Mouse (Mus musculus): ENCODE results near the gene Gm6993.
A peak's percentile ranks its signal among the peaks of the same experiment; 100 is the strongest.

Gm6993 gene

DNA sequence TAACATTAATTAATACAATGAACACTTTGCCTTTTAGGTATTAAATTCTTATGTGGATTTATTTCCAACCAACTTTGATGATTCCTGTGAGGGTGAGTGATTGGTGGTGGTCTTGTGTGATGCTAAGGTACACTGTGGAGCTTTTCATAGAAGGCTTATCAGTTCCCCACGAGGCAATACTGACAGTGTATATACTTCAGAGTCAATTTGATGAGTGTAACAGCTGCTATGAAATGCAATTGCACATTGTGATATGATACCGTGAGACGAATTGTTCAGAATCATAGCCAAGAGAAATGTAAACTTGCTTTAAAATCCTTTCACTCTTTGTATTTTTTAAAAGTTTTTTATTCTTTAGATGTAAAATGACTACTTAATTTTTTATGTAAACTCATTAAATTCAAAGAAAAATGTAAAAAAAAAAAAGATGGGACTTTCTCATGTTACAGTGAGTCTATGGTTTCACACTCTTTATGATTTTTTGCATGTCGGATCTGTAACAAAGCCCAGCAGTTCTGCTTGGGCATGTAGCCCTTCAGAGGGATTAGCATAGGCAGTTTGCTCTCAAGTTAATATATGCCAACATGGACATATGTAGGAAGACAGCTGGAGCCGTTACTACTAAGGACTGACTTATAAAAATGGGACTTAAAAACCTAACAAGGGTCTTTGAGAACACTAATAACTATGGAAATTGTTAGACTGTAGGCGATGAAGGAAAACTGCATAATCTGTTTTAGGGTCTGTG, 1.2 kb downstream of the Gm6993 start:
- no peak for DNase-seq

DNA sequence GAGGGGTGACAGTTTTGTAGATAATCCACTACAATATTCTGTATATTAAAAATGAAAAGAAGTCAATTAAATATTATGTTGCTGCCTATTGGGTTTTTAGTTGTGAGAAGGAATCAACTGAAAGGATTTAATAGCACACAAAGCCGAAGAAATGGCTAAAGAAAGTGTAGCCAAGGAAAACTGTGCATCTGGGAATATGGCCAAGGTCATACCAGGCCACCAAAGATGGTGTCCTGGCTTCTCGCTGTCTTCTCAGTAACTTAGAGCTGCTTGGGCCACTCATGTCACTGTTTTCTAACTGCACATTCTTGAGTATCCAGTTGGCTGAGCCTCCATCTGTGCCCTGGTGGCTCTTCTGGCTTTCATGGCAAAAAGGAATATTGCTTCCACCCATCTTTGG, 3.4 kb downstream of the Gm6993 start:
- no peak for DNase-seq

DNA sequence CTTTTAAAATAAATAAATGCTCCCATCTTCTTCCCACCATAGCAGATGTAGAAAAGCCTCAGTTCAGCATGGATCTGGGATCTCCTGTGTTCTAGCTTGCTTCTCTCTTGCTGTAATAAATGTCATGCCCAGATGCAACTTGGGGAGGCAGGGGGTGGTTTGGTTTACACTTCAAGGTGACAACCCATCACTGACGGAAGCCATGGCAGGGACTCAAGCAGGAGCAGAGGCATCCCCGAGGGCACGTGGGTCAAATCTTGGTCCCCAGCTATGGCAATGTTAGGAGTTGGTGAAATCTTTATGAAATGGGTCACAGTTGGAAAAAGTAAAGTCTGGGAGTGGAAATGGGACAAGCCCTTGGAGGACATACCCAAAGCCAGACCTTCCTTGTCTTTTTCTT, 4.1 kb downstream of the Gm6993 start:
- DNase-seq = no peak

DNA sequence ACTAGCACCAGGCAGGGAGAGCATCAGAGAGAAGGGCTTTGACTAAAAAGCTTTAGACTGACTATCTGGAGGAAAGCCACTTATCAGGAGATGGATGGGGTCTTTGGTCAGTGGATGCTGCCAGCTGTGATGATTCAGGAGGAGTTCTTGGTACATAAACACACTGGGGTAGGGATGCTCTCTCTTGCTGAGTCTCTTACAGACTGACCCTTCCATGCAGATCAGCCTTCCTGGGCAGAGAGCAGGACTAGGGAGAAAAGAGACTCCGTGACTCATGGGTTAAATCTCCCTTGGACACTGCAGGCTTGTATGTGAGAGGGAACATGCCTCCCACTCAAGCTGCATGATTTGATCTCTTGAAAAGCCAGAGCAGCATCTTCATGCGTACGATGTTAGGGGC, 5.6 kb downstream of the Gm6993 start:
- no peak for DNase-seq

DNA sequence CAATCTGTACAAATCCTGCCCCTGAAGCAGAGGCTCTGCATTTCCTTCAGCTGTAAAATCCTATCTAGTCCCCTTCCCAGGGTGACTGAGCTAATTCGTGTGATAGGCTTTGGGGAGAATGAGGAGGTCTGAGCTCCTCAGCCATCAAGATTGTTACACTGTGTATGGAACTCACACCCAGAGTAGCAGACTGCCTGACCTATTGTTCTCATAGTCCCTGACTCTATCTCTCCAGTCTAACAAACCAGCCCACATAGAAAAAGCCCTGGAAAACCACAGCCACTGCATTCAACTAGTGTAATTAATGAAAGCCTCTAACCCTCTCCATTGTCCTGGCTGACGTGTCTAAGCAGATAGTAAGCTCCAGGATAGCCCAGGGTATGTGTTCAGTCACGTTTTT, 6.0 kb downstream of the Gm6993 start:
- no peak for DNase-seq

DNA sequence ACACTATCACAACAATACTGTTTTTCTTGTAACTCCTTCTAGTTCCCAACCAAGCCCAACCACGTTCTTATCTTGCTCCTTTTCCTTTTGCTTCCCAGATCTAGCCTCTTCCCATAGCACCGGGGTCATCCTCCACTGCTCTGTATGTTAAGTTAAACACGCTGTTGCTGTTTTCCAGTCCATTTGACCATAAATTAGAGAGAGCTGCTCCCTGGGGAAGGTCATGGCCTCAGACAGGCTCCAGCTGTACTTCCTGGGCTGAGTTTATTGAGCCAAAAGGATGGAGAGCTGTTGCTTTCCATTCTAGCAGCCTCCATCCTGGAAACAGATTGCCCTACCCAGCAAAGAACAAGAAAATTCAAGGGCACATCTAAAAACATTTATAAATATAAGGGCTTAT, 7.6 kb downstream of the Gm6993 start:
- DNase-seq = no peak

DNA sequence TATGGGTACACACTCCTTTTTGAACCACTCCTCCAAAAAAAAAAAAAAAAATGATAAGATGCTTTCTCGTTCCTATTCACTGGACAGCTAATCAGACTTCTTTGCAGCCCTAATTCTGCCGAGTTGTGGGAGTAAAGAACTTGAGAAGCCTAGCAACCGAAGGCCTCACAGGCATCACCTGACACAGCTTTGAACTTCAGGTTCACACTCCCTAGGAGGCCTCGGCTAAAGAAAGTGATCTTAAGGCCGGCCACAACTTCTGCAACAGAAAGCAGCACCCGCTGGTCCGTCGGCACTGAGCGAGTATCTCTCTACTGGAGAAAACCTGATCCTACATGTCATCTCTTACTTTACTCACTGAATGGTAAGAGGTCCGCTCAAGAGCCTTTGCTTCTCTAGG, 8.1 kb downstream of the Gm6993 start:
- DNase-seq = no peak

DNA sequence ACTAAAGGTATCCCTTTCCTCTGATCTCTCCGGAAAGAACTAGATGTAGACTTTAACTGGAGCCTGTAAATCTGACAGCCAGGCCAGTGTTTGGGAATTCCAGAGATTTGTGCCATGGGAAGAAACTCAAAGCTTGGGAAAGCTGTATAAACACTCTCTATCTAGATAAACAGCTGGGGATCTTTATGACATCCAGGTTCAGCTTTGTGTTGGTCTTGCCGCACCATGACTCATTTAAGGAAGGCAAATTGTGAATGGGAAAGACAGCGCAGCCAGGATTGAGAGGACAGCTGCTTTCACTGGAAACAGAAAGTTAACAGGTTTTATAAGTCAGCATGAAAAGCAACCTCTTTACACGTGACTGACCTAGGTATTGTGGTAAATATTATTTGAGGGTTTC, 11.7 kb downstream of the Gm6993 start:
- DNase-seq = no peak

DNA sequence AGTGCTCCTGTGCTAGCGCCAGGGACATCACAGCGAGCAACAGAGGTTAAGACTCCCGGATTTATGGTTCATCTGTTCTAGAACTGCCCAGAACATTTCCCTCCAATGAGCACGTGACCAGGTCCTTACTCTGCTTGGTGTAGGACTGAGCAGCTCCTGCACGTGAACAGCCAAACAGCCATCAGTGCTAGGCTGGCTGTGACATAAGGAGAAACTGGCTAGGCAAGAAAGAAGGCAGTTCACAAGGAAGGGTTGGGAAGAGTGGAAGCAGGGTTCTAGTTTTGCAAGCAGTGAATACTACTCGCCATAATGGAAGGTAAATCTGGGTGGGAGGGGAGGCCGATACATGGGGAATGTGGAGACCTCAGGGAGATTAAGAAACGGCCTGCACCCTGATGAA, 14.4 kb downstream of the Gm6993 start:
- no peak for DNase-seq

DNA sequence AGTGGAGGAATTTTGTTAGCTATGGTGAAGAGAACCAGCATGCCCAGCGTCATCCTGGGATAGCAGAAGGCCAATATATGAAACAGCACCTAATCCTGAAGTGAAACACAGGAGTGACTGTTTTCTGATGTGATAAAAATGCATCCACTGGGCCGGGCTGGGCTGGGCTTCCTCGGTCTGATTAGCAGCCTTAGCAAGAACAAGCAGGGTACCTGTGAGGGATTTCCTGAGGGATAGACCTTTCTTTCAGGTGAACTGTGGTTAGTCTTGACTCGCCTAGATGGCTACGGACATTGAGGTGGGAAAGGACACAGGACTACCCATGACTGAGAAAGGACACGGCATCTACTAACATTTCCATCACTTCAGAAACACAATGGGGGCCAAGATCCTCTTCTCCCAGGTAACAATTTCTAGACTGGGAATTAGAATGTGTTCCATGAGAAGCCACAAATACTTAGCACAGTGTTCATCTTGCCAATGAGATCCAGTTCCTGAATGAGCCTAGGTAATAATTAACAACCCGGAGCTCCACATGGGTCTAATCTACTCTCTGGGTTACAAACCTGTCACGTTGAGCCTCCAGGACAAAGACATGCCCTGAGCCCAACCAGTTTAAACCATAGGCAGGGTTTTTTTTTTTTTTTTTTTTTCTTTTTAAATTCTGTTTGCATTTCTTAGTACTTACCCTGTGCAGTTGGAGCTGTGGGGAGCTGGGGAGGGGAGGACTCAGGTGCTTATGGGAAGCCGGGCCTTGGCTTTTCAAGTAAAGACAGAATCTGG, 15.7 kb downstream of the Gm6993 start:
- DNase-seq = no peak

DNA sequence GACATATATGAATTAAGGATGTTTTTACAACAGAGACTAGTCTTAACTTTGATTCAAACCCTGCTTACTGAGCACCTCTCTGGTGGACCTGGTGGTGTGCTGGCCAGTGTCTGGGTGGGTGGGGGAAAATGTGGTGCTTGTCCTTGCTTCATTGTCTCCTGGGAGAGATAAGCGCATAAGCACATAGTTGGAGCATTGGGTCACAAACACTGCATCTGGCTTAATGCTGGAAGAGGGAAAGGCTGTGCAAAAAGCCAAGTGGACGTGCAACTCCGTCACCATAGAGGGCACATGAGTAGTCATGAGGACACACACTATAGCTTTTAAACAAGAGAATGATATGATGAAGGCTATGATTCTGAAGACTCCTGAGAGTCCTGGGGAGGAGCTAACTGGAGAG, 21.3 kb downstream of the Gm6993 start:
- DNase-seq = no peak

DNA sequence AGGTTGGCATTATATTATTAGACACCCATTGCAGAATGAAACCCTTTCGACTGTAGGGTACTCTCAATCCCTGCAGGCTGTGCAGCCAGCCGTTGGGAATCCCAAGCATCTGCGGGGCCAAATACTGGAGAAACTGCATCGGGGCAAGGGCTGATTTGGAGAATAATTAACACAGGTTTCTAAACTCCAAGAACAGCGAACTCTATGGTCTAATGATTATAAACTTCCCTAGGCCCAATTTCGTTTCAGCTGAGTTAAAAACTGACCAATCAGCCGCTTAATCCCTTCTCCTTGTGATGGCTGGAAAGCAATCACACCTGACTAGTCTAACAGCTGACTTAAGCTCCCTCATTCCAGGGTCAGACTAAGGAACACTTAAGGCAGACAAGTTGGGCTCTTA, 23.4 kb downstream of the Gm6993 start:
- DNase-seq = no peak

DNA sequence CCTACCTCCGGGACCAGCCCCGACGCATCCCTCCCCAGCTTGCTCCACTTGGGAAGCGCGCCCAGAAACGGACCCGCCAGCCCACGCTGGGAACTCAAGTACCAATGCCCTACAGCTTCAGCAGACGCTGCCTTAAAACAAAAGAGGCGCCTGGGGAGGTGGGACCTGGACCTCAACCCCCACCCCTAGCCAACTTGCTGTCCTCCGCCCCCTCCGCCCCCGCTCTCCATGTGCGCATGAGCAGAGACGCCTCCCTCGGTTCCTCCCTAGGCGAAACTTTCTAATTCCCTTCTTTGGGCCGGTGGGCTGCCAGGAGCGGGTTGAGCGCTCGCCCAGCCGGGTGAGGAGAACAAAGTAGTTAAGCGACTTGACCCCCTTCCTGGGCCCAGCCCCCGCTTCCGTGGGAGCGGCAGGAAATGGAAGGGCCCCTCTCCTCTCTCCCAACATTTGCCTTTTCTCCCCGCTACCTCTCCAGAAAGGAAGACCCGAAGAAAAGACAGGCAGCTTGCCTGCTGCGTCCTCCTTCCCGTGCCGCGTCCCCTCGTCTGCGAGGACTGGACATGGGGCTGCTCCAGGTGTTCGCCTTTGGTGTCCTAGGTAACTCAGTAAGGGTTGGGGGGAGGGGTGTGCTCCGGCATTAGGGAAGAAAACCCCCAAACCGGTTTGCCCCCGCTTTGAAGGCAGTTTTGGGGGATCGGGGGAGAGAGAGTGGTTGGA, 24.6 kb downstream of the Gm6993 start, which contains the start of gene Lamb1:
Gene Lamb1 (plus strand): TSS at position 230 of the 717 bp plus-strand sequence.
- DNase-seq = peak; percentile 18

DNA sequence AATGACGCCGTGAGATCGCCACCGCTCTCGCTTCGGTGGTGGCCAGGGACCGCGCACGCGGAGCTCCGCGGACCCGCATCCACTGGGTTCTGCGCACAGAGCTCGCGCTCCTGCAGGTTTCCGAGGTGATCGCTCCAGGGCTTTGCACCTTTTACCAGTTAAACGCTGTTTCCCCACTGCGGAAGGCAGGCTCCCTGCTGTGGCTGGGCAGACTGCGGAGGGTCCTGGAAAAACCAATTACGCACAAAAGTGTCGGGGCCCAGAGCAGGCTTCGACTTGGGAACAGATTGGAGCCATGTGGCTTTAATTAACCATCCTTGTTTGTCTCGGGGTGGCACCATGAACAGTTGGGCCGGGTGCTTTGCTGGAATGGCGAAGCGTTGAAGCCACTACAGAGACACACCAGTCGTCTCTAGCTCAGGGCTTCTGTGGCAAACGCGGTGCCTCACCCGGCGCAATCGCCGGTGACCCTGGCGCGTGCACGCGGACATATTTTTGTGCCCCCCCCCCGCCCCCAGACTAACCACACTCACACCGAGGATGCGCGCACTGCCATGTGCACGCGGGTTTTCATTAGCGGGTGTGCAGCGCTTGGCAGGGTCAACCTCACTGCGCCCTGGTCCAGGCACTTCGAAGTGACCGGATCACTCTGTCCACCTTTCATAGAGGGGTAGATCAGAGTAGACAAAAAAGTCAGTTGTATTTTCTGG, 25.3 kb downstream of the Gm6993 start:
- DNase-seq = peak; percentile 19

DNA sequence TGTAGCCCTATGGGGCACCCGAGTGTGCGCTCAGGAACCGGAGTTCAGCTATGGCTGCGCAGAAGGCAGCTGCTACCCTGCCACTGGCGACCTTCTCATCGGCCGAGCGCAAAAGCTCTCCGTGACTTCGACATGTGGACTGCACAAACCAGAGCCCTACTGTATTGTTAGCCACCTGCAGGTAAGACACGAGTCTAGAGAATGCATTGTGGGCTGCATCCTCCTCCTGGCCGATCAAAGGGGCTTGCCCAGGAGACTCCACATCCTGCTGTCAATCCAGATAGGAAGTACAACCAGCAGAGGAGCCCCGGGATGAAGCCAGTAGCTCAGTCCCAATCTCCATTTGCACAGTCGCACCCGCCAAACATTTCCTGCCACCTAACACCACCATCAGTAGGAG, 26.1 kb downstream of the Gm6993 start:
- no peak for DNase-seq

DNA sequence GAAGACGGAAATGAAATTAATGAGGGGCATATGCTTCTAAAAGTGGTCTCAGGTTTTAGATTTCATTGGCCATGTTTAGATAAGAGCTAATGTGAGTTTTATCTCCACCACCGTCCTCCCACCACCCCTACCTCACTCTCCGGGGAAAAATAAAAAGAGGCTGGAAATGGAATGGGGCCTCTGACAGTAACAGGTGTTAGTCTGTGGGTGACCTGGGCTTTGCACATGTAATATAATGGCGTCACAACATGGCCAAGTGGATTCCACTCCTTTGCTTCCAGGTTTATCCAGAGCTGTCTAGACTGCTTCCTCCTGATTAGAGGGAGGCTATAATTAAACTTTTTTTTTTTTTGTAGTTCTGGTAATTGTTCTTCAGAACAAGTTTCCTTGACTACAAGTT, 26.8 kb downstream of the Gm6993 start:
- no peak for DNase-seq

DNA sequence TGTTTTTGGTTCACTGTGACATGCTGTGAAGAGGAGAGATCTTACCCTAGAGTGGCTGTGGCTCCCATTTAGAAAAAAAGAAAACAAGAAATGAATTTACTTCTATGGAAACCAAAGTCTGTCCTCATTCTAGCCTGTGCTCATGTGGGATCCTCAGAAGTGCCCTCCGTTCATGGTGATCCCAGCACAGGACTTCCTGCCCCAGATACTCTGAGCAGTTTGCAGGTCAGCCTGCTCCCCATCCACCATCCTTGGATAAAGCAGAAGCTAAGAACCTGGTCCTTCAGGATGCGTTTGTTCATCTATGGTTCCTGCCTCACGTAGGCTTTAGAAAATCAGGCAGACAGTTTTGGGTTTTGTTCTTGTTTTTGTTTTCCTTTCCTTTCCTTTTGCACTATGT, 27.7 kb downstream of the Gm6993 start:
- DNase-seq = no peak

DNA sequence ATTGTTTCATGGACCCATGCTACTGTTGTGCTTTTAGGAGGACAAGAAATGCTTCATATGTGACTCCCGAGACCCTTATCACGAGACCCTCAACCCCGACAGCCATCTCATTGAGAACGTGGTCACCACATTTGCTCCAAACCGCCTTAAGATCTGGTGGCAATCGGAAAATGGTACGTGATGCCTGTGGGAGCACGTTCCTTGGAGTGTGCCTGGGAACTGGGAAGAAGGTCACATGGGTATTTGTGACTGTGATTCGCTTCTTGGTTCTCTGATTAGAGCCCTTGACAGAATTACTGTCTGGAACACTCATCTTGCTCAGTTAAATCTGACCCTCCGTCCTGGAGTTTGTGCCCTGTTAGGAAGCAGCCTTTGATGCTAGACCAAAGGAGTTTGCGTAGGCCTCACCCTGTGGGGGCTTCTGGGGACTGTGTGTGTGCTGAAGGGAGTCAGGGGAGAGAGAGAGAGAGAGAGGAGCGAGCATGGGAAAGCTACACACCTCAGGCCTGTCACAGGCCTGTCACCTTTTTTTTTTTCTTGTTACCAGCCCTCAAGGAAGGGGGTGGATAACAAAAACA, 28.5 kb downstream of the Gm6993 start:
- no peak for DNase-seq

DNA sequence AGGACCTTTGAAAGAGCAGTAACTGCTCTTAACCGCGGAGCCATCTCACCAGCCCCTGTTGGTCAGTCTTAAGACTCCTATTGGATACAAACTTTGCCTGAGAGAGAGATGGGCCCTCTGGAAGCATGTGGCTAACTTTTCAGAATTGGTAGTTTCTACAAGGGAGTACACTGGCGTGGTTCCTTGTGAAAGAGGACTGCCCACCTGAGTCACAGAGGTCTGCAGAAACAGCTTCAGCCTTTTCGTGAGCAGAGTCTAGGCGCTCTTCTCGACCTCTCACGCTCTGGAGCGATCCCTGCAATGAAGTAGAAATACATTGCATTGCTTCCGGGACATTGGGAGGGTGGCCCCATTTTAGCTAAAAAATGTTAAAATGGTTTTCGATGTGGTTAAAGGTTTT, 29.8 kb downstream of the Gm6993 start:
- DNase-seq = no peak

DNA sequence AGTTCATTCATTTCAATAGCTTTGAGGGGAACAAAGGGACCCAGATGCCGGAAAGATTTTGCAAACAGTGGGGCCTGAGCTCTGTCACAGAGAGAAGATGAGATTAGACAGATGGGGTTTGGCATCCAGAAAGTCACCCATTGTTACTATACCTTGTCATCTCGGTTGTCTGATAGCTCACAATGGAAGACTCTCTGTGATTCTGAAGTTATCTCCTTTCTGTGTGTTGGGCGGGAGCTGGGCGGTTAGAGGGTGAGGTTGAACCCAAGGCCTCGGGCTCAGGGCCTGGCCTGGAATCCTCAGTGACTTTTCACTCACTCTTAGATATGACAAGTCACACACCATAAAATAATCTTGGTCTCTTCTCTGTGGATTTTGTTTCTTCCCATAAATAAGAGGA, 30.2 kb downstream of the Gm6993 start:
- no peak for DNase-seq

DNA sequence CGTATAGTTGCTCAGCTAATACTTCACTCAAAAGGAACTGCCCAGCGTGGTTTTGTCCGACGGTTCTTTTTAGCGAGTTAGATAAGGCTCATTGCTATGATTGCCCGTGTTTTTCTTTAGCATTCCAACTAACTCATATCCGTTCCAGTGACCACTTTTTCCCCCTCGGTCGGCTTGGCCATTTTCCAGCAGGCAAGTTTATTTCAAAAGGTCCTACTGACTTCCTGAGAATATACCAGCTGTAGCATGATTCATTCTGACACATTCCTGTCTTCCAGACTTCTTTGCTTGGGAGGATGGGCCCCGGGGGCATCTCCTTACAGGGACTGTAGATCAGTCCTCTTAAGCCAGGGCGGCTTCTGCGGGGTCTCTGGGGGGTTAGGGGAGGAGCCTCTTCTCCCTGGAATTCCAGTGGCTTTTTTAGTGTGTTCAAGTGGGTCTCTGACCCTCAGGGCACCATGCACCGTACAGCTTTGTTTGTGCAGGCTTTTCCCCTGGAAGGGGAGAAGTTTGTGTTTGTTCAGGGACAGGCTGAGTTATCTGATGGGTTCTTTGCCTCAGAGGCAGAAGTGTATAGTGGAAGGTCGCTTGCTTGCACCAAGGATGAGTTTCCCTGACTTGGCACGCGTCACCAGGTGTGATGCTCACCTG, 30.9 kb downstream of the Gm6993 start:
- no peak for DNase-seq

DNA sequence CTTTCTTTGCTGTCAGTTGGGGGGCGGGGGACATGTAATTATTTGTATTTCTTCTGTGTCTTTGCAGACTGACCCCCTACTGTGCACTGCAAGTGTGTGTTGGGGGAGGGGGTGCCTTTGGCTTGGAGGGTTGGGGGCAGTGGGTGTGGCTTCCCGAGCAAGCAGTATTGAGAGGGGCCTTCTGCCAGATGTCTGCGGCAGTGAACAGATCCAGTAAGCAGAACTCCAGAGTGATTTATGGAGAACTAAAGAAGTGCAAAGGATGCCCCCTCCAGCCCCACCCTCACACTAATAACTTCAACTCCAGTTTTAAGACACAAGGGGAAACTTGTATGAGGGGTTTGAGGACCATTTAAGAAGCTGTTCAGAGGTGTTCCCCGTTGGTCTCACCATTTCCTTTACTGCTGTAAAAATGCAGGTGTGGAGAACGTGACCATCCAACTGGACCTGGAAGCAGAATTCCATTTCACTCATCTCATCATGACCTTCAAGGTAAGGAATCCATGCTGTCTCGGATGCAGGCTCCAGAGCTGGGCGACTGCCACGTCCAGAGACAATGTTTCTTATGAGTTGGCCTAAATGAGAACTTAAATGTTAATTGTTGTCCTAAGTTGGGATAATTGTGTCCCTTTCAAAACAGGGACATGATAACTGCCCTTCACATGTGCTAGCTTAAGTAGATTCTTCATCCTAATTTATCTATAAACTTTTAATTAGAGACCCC, 31.6 kb downstream of the Gm6993 start:
- no peak for DNase-seq
